Mouse (Mus musculus): ENCODE measurements at regions not wholly inside any gene's neighbourhood (a gene's known extent, or its start where the extent isn't known, plus 50 kb on each side); places are given as distances from the start of the nearest gene placed in this dataset.

DNA sequence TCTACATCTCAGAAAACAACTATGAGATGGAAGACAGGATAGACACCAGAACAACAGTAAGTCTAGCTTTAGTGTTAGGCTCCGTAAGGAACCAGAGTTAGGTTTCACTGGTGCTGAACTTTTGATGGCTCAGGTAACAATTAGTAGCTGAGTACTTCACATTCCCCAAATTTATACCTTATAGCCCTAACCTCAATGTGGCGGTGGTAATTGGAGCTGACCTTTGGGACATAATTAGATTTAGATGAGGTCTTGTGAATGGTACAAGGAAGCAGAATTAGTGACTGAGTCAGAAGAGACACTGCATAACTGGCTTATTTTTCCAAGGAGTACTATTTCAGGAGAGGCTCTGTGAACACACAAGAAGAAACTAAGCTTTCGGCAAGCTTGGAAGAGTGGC, 123.7 kb upstream of the P2ry1 start:
- TF ChIP-seq CTCF (IDR thresholded peaks at IDR 0.05; ENCODE audit: control insufficient read depth, insufficient read depth, insufficient replicate concordance, low read depth, low read length) (no peak), POLR2A (IDR thresholded peaks at IDR 0.05; ENCODE audit: control insufficient read depth, low read depth, low read length) (no peak)

Measured in testis, adult 2 months (tissue).